Mouse (Mus musculus): Measurements from ENCODE around the gene Msi2. TPM values are rescaled to one million over a fixed set of nuclear protein-coding genes. Genes with fewer than 3 reads are reported as not detected.
A peak's percentile ranks its signal among the peaks of the same experiment; 100 is the strongest.

Gene Msi2
- polyA plus RNA-seq, 1 experiment from 2014 or later = 29.1 TPM

DNA sequence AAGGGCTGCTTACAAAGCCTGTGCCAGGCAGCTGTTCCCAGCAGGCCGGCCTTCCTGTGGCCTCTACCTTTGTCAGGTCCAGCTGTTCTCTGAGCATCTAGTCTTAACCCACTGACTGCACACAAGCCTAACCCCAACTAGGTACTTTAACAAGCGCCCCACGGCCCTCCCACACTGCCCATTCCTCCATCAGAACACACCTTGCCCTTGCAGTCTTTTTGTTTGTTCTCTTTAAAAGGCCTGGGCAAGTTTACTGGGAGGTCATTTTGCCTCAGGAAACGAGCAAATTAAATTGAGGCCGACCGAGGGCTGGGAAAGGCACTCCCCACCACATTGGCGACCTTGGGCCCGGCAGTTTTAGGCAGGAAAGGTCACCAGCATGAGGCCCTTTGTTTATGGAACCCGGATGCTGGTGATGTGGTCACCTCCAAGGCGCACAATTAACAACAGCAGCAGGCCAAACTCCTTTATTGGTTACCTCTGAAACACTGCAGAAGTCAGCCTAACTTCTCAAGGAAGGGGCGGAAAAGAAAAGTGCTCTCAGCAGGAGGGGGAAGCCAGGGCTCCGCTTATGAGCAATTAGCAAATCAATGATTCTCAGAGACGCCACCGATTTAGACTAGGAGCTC lies 28.4 kb downstream of the Msi2 start:
- Histone ChIP-seq H3K27me3 (no peaks in the 10 kb centered on the region), H3K27ac (peak overlapping the region; percentile 88), H3K36me3 (peaks cover 24% of the 10 kb centered on the region), H3K4me2 (peak overlapping the region; percentile 20; the same call in 1 of the 2 replicates), H3K9ac (no peak overlapping the region), H3K4me3 (replicated peaks) (no peak overlapping the region), H3K4me1 (peaks cover 94% of the 10 kb centered on the region), H3K9me3 (replicated peaks) (no peaks in the 10 kb centered on the region)
- no peak for ATAC-seq (replicated peaks; ENCODE audit: low FRiP score)
- WGBS = 18% methylated on average over 14 of the region's 14 CpGs

DNA sequence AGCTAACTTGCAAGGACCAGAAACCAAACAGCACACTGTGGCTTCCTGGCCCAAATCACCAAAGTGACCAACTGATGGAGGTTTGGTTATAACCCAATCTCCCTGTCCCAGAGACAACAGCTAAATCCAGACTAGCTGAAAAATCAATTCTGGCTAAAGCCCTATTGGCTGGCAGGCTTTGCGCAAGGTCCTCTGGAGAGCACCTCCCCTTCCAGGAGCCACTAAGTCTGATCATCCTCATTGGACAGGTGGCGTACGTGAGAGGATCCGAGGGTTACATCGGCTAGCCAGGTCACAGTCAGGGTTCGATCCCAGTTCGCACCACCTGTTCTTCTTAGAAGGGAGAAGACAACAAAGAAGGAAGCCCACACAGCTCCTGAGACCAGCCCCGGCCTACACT lies 29.7 kb downstream of the Msi2 start:
- H3K27ac ChIP-seq = peak overlapping the region; percentile 88
- H3K9ac ChIP-seq = no peak overlapping the region
- H3K36me3 ChIP-seq = peaks cover 31% of the 10 kb centered on the region
- H3K4me2 ChIP-seq = no peak overlapping the region
- H3K4me3 ChIP-seq (replicated peaks) = no peak overlapping the region
- H3K9me3 ChIP-seq (replicated peaks) = no peaks in the 10 kb centered on the region
- H3K27me3 ChIP-seq = no peaks in the 10 kb centered on the region
- peaks cover 93% of the 10 kb centered on the region for H3K4me1 ChIP-seq
- WGBS = 89% methylated on average over 8 of the region's 8 CpGs
- no peak for ATAC-seq (replicated peaks; ENCODE audit: low FRiP score)

DNA sequence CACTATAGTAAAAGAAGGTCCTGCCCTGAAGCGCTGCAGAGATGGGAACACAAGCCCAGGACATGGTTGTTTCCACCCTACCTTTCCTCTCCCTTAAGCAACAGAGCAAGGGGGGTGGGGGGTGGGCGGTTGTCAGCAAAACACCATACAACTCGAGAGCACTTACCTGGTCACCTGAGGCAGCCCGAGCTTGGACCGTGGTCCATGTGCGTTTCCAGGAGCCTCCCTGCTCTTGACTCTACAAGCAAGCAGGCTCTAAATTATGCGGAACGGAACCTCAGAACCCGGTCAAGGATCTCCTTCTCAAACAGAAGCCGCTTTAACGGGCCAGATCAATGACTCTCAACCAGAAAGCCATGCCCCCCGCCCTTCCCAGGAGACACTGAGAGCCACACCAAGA lies 30.6 kb downstream of the Msi2 start:
- peaks cover 95% of the 10 kb centered on the region for H3K4me1 ChIP-seq
- 73% methylated on average over 12 of the region's 12 CpGs for WGBS

DNA sequence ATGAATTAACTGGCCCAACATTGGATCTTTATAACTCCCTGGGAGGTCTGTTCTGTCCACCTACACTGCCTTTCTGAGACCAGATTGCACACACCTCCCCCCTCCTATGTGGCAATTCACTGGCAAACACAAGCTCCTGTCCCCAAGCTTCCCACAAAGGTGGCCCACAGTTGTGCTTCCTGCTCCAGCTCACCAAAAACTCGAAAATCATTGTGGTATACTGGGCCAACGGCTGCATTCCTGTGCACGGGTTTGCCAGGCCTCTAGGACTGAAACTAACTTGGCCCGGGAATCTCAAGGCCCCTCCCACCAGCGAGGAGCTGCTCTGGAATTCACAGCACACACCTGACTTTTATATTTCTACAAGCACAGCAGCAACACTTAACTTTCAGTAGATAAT lies 31.3 kb downstream of the Msi2 start:
- H3K9me3 ChIP-seq (replicated peaks) = no peaks in the 10 kb centered on the region
- 52% methylated on average over 5 of the region's 5 CpGs for WGBS
- H3K4me3 ChIP-seq (replicated peaks) = no peak overlapping the region
- peaks cover 97% of the 10 kb centered on the region for H3K4me1 ChIP-seq
- H3K9ac ChIP-seq = no peak overlapping the region
- H3K4me2 ChIP-seq = no peak overlapping the region
- no peaks in the 10 kb centered on the region for H3K27me3 ChIP-seq
- peaks cover 38% of the 10 kb centered on the region for H3K36me3 ChIP-seq
- peak overlapping the region; percentile 87 for H3K27ac ChIP-seq
- ATAC-seq (replicated peaks; ENCODE audit: low FRiP score) = no peak

More for the DNA sequence above, 30.6 kb downstream of the Msi2 start:
- no peak overlapping the region for H3K4me3 ChIP-seq (replicated peaks)
- H3K36me3 ChIP-seq = peaks cover 38% of the 10 kb centered on the region
- H3K9ac ChIP-seq = no peak overlapping the region
- H3K27me3 ChIP-seq = no peaks in the 10 kb centered on the region
- peak overlapping the region; percentile 87 for H3K27ac ChIP-seq
- no peak for ATAC-seq (replicated peaks; ENCODE audit: low FRiP score)
- H3K4me2 ChIP-seq = no peak overlapping the region
- no peaks in the 10 kb centered on the region for H3K9me3 ChIP-seq (replicated peaks)

DNA sequence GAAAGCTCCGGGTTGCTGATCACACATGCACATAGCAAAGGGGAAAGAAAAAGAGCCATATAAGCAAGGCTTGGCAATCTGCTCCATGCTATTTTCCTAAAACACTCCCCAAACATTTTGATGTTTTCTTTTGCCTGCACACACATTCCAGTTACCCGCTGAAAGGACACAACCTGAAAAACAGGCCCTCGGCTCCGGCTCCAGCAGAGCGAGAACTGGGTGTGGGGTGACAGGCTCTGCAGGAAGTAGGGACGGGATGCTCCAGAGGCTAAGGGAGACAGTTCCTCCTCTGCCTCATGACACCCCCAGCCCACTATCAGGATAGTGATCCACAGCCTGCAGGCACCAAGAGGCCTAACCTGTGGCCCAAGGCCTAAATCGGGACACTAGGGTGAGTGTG lies 32.3 kb downstream of the Msi2 start:
- Histone ChIP-seq H3K4me3 (replicated peaks) (no peak overlapping the region), H3K36me3 (peaks cover 39% of the 10 kb centered on the region), H3K27me3 (no peaks in the 10 kb centered on the region), H3K4me2 (no peak overlapping the region), H3K9ac (peak overlapping the region; percentile 28; the same call in 1 of the 2 replicates), H3K9me3 (replicated peaks) (no peaks in the 10 kb centered on the region), H3K4me1 (peaks cover 94% of the 10 kb centered on the region), H3K27ac (peak overlapping the region; percentile 87)
- WGBS = 26% methylated on average over 7 of the region's 7 CpGs
- peak; percentile 37; the same call in 1 of the 2 replicates for ATAC-seq (replicated peaks; ENCODE audit: low FRiP score)

DNA sequence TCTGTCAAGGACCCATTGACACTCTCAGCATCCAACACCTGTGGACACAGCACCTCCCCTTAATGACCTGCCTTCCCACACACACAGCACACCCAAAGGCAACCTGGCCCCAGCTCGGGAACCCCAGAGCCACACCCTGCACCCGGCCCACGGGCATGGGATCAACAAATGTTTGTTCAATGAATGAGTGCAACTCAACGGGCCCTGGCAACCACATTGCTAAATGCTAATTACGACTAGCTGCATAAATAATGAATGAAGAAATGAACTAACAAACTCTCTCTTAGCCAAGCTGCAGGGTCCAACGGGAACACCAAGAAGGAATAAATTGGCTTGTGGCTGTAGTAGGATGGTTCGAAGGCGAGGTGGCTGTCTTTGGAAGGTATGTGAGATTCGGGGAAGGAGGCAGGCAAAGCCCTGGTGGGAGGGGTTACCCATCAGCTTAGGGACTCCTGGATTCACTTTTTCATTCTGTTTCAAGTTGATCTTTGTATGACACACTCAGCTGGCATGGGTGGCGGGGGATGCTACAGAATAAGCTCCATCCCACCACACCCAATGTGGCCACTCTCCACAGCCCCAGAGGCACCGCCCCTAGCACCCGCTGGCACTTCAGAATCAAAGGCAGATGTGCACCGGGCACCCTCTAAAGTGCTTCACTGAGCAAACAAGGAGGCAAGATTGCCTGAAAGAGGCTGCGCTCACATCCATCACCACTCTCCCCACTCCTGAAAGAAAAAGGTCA lies 35.1 kb downstream of the Msi2 start:
- no peak overlapping the region for H3K27ac ChIP-seq
- no peak overlapping the region for H3K9ac ChIP-seq
- H3K36me3 ChIP-seq = peaks cover 55% of the 10 kb centered on the region
- 59% methylated on average over 14 of the region's 14 CpGs for WGBS
- H3K27me3 ChIP-seq = no peaks in the 10 kb centered on the region
- ATAC-seq (replicated peaks; ENCODE audit: low FRiP score) = no peak
- H3K9me3 ChIP-seq (replicated peaks) = no peaks in the 10 kb centered on the region
- peaks cover 74% of the 10 kb centered on the region for H3K4me1 ChIP-seq
- H3K4me2 ChIP-seq = no peak overlapping the region
- H3K4me3 ChIP-seq (replicated peaks) = no peak overlapping the region

DNA sequence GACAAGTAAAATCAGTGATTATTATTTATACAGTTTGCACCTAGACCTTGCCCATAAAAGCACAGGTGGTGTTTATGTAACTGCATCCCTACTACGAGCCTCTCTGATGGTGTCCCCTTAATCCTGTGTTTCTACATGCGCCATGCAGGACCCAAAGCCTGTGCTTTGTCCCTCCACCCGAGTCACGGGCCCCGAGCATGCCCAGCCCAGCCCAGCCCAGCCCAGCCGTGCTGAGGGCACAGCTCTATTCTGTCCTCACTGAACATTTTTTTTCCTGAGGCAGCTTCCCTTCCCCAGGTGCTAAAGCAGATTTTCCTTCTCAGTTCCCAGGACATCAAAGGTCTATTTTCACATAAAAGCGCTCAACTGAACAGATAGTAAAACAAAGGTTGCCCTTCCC lies 41.0 kb downstream of the Msi2 start:
- 59% methylated on average over 7 of the region's 7 CpGs for WGBS
- ATAC-seq (replicated peaks; ENCODE audit: low FRiP score) = no peak; the same call in 1 of the 2 replicates

DNA sequence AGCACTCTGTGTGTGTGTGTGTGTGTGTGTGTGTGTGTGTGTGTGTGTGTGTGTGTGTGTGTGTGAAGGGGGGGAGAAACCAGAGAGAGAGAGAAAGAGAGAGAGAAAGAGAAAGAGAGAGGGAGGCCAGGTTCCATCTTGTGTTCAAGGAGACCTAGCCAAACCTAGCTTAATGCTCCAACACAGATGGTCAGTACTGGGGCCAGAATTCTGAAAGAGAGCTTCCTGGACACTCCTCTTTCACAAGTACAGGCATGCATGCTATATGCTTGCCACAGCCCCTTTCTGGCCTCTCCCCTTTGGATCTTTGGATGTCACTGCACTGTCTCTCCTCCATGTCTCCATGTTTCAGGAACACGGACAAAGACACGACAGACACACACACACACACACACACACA lies 41.7 kb downstream of the Msi2 start:
- Histone ChIP-seq H3K27ac (no peak overlapping the region), H3K4me1 (peaks cover 42% of the 10 kb centered on the region), H3K4me2 (no peak overlapping the region), H3K27me3 (no peaks in the 10 kb centered on the region), H3K9ac (no peak overlapping the region), H3K4me3 (replicated peaks) (no peak overlapping the region), H3K9me3 (replicated peaks) (no peaks in the 10 kb centered on the region), H3K36me3 (peaks cover 64% of the 10 kb centered on the region)
- ATAC-seq (replicated peaks; ENCODE audit: low FRiP score) = no peak
- WGBS = 80% methylated on average over 2 of the region's 2 CpGs

More for the DNA sequence above, 41.0 kb downstream of the Msi2 start:
- no peak overlapping the region for H3K4me2 ChIP-seq
- H3K4me1 ChIP-seq = peaks cover 46% of the 10 kb centered on the region
- H3K27me3 ChIP-seq = no peaks in the 10 kb centered on the region
- 0 out of 2 replicates have a peak overlapping the region, but pooled peaks have one; percentile 22 for H3K27ac ChIP-seq
- no peak overlapping the region for H3K4me3 ChIP-seq (replicated peaks)
- H3K9me3 ChIP-seq (replicated peaks) = no peaks in the 10 kb centered on the region
- H3K36me3 ChIP-seq = peaks cover 61% of the 10 kb centered on the region
- H3K9ac ChIP-seq = no peak overlapping the region

DNA sequence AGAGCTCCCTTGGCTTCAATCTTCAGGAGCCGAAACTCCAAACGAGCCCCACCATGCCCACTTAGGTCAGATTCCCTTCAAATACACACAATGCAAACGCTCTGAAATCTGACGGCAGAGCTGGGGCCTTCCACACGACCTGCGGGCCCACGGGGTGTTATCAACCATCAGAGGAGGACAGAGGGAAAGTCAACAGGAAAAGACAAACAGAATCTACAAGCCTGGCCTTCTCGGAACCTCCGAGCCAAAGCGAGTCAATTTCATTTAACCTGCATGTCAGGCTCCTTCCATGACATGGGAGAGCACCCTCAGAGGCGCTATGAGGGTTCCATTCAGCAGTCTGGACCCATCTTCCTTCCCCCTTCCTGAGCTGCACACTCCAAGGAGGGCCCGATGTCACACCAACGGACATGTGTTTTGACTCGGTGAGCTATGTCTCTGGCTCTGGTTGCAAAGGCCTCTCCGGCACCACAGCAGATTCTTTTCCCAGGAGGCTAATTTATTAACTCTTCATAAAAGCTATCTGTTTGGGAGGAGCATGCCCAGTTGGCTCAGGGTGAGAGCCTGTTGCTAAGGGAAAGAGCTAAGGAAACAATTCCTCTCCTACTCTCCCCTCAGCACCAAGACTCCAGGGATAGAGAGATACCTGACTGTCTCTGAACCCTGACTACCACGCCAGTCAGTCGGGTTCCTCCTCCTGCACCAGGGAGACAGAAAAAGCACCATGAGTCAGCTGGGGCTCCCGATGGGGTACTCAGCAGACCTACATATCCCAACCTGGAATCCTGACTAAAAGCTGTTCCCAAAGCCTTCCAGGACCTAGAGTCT lies 42.6 kb downstream of the Msi2 start:
- Histone ChIP-seq H3K9ac (no peak overlapping the region), H3K4me2 (no peak overlapping the region), H3K36me3 (peaks cover 68% of the 10 kb centered on the region), H3K4me1 (peaks cover 36% of the 10 kb centered on the region), H3K27ac (peak overlapping the region; percentile 5; the same call in 1 of the 2 replicates), H3K4me3 (replicated peaks) (no peak overlapping the region), H3K27me3 (no peaks in the 10 kb centered on the region), H3K9me3 (replicated peaks) (no peaks in the 10 kb centered on the region)
- 59% methylated on average over 18 of the region's 18 CpGs for WGBS
- ATAC-seq (replicated peaks; ENCODE audit: low FRiP score) = no peak

DNA sequence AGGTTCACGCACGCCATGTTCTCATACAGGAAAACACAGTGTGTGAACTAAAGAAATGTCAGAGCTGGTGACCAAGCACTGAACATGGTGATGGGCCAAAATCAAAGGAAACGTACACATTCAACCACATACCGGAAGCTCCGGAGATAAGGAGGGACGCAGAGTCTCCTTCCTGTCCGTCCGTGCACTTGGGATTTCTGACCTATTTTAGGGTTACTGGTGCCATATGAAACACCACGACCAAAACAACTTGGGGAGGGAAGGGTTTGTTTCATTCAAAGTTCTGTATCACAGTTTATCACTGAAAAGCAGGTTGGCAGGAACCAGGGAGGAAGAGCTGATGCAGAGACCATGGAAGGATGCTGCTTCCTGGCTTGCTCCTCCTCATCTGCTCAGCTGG lies 44.2 kb downstream of the Msi2 start:
- whole genome bisulfite sequencing = 87% methylated on average over 9 of the region's 9 CpGs
- no peak overlapping the region for H3K4me3 ChIP-seq (replicated peaks)

DNA sequence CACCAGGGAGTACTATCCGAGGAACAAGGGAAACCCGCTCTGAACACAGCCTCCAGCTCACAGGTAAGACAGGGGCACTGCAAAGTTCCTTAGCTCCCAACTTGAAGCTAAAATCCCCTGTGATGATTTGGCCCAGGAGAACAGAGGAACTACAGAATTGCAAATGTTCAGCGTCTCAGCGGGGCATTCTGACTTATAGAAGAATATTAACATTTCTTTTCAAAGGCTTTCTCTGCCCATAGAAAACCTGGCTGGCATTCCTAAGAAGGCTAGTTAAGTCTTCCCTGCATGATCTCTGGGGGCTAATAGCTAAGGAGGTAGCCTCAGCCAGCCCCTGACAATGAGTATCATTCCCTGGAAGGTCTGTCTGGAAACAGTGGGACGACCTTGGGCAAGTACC lies 47.4 kb downstream of the Msi2 start:
- 85% methylated on average over 5 of the region's 5 CpGs for WGBS

More for the DNA sequence above, 44.2 kb downstream of the Msi2 start:
- Histone ChIP-seq H3K4me1 (peaks cover 42% of the 10 kb centered on the region), H3K9me3 (replicated peaks) (no peaks in the 10 kb centered on the region), H3K27ac (no peak overlapping the region), H3K9ac (no peak overlapping the region), H3K36me3 (peaks cover 73% of the 10 kb centered on the region), H3K4me2 (no peak overlapping the region), H3K27me3 (no peaks in the 10 kb centered on the region)
- no peak for ATAC-seq (replicated peaks; ENCODE audit: low FRiP score)

DNA sequence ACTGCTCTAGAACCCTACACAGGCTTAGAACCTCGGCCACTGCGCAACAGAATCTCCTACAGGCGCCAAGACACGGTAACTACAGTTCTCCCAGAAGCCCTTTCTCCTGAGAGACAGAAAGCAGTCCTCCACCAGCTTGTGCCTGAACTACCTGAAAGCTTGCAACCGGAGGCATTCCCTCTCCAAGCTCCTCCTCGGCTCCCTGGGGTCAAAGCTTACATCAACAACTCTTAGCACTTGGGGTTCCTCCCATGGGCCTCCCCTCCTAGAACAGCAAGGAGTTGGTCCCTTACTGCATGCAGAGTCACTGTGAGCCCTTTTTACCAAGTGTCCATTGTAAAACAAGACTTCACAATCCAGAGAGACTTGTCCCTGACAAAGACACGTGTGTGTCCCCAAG lies 49.2 kb downstream of the Msi2 start:
- H3K4me3 ChIP-seq (replicated peaks) = no peak overlapping the region
- H3K4me1 ChIP-seq = peaks cover 9% of the 10 kb centered on the region
- H3K36me3 ChIP-seq = peaks cover 92% of the 10 kb centered on the region
- WGBS = 82% methylated on average over 7 of the region's 7 CpGs
- no peak overlapping the region for H3K9ac ChIP-seq
- no peaks in the 10 kb centered on the region for H3K27me3 ChIP-seq
- no peaks in the 10 kb centered on the region for H3K9me3 ChIP-seq (replicated peaks)
- 0 out of 2 replicates have a peak overlapping the region, but pooled peaks have one; percentile 6 for H3K27ac ChIP-seq
- ATAC-seq (replicated peaks; ENCODE audit: low FRiP score) = no peak
- H3K4me2 ChIP-seq = no peak overlapping the region

More for the DNA sequence above, 47.4 kb downstream of the Msi2 start:
- peaks cover 93% of the 10 kb centered on the region for H3K36me3 ChIP-seq
- H3K4me2 ChIP-seq = no peak overlapping the region
- H3K4me3 ChIP-seq (replicated peaks) = no peak overlapping the region
- no peak overlapping the region for H3K9ac ChIP-seq
- H3K9me3 ChIP-seq (replicated peaks) = no peaks in the 10 kb centered on the region
- no peaks in the 10 kb centered on the region for H3K27me3 ChIP-seq
- peaks cover 16% of the 10 kb centered on the region for H3K4me1 ChIP-seq
- H3K27ac ChIP-seq = no peak overlapping the region
- no peak for ATAC-seq (replicated peaks; ENCODE audit: low FRiP score)

Measured in kidney, embryonic 15.5 days (tissue).